Mouse (Mus musculus): ENCODE measurements around the gene Anpep. TPM values are rescaled to one million over a fixed set of nuclear protein-coding genes. Genes with fewer than 3 reads are reported as not detected.

Anpep gene
- polyA plus RNA-seq, 1 experiment from 2014 or later = 81.7 TPM

DNA sequence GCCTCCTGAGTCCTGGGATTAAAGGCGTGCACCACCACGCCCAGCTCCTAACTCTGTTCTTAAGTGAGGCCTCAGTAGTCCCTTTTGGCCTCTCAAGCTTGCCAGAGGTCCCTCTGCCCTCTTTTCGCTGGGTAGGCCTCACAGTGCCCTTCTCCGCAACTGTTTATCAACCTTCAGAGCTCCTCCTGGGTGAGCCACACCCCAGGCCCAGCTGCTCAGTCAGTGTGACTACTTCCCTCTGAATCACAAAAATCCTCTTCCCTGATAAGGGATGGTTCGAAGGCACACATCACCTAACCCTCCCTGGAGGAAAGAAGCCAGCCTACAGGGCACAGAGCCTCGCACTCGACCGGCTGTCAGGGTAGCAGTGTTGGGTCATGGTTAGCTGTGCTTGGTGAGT is 935 bp upstream of the Anpep start:
- Histone ChIP-seq H3K4me1 (peaks cover 25% of the 10 kb centered on the region), H3K9me3 (replicated peaks) (no peaks in the 10 kb centered on the region), H3K4me3 (replicated peaks) (no peak overlapping the region), H3K4me2 (no peak overlapping the region), H3K27ac (no peak overlapping the region), H3K36me3 (no peaks in the 10 kb centered on the region), H3K27me3 (no peaks in the 10 kb centered on the region), H3K9ac (no peak overlapping the region)
- WGBS = 85% methylated on average over 8 of the region's 8 CpGs
- ATAC-seq (replicated peaks; ENCODE audit: low FRiP score) = no peak

DNA sequence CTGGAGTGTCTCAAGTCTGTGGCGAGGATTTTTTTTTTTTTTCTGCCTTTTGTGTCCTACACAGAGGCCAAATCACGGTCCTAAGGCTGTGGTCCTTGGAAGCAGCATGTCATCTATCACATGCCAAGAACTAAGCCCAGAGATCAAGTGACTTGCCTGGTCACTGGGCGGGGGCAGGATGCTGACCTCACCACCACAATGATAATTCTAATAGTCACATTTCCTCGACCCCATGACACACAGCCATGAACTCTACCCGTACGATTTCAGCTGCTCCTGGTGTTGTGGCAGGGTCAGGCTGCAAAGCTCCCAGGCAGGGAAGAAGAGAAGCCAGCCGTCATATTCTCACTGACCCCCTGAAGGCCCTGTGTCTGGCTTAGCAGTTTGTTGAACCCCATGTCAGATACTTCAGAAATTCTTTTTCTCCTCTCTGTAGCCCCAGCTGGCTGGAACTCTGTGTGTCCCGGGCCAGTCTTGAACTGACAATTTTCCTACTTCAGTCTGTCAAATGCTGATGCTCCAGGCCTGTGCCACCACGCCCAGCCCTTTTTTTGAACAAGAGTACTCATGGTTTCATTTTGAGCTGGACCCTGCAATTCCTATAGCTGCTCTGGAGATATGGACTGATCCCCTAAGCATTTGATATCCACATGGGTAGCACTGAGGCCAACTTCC is 1.8 kb downstream of the Anpep start:
- no peak for ATAC-seq (replicated peaks; ENCODE audit: low FRiP score)

DNA sequence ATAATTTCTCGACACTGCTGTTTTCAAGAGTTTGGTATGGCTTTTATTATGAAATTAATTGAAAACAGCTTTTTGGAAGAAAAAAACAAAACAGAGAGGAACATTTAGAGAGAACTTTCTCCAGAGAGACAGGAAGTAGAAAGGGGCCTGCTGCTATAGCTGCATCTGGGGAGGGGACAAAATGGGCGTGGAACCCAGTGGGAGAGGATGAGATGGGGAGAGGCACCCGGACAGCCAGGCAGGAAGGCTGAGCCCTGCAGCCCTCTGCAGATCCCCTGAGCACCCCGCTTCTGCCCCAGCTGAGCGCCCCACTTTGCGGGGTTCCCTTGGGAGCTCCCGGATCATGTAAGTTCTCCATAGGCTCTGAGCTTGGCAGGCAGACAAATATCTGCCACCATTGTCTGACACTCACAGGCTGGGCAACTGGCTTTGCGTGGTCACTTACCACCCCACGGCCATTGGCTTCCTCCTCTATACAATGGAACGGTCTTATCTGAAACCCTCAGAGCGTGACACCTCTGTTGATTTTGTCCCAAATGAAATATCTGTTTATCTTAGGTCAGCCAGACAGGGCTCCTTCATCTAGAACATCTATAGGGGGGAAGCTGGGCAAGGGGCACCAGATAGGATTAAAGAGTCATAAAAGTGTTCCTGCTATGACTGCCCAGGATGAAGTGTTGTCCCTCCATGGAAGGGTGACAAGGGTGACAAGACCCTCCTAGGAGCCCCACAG is 2.5 kb downstream of the Anpep start:
- Histone ChIP-seq H3K9ac (no peak overlapping the region), H3K27me3 (no peaks in the 10 kb centered on the region), H3K36me3 (no peaks in the 10 kb centered on the region), H3K27ac (peak overlapping the region; percentile 33; the same call in 1 of the 2 replicates), H3K9me3 (replicated peaks) (no peaks in the 10 kb centered on the region), H3K4me3 (replicated peaks) (no peak overlapping the region), H3K4me1 (peaks cover 32% of the 10 kb centered on the region), H3K4me2 (0 out of 2 replicates have a peak overlapping the region, but pooled peaks have one; percentile 0)
- 50% methylated on average over 11 of the region's 11 CpGs for WGBS
- ATAC-seq (replicated peaks; ENCODE audit: low FRiP score) = no peak

More for the DNA sequence above, 1.8 kb downstream of the Anpep start:
- Histone ChIP-seq H3K9me3 (replicated peaks) (no peaks in the 10 kb centered on the region), H3K36me3 (no peaks in the 10 kb centered on the region), H3K27me3 (no peaks in the 10 kb centered on the region), H3K4me3 (replicated peaks) (no peak overlapping the region), H3K9ac (no peak overlapping the region), H3K4me2 (no peak overlapping the region), H3K27ac (0 out of 2 replicates have a peak overlapping the region, but pooled peaks have one; percentile 9), H3K4me1 (peaks cover 32% of the 10 kb centered on the region)
- WGBS = 40% methylated on average over 9 of the region's 9 CpGs

DNA sequence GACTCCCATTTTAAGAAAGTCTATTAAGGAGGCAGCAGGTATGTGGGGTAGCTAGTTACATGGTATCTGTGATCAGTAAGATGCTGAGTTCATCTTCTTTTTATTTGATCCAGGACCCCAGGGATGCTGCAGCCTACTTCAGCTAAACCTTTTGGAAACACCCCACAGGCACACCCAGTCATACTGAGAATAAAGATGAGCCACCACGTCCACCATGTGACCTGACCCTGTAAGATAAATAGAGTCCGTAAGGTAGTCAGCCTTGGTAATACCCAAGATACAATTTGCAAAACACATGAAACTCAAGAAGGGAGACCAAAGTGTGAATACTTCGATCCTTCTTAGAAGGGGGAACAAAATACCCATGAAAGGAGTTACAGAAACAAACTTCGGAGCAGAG is 4.6 kb downstream of the Anpep start:
- WGBS = 67% methylated on average over 4 of the region's 4 CpGs
- no peaks in the 10 kb centered on the region for H3K36me3 ChIP-seq
- H3K27ac ChIP-seq = no peak overlapping the region
- no peak overlapping the region for H3K4me2 ChIP-seq
- H3K4me1 ChIP-seq = peaks cover 32% of the 10 kb centered on the region
- H3K9me3 ChIP-seq (replicated peaks) = no peaks in the 10 kb centered on the region
- no peak overlapping the region for H3K4me3 ChIP-seq (replicated peaks)
- H3K27me3 ChIP-seq = no peaks in the 10 kb centered on the region
- H3K9ac ChIP-seq = no peak overlapping the region
- no peak for ATAC-seq (replicated peaks; ENCODE audit: low FRiP score)

DNA sequence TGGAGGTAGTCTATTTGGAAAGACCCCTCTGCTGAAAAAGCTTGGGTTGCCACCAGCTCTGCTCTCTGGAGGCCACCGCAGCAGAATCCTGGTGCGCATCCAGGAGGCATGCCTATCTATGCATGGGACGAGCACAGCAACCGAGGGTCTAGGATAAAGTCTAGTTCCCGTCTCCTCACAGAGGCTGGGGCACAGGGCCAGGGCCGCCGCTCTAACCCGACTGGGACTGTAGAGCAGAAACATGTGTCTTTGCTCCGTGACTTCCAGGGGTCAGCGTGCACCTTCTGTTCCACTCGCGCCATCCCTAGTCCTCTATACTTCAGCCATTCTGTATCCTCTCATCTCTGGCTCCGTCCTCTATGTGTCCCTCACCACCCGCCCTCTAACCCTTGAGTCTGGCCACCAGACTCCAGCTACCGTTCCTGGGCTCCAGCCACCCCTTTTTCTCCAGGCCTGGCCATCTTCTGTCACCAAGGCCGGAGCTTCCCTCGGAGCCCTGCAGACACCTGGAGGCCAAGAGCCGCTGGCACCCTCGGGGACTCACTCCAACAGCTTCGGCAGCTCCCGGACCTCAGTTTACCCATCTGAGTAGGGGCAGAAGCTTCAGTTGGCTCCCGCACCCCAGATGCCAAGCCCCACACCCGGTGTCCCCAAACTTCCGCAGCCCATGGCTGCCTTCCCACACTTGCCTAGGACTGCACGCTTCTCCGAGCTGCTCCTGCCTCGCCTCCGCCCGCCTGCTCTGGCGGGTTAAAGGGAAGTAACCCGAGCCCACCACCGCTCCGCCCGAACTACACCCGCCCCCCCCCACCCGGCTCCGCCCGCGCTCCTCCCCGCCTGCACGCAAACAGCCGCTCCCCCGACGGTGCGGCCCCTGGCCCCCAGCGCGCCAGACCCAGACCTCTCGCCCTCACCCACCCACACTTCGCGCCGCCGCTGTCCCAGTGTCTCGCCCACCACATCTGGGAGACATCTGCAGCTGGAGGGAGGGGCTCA is 13.1 kb downstream of the Anpep start:
- peak overlapping the region; percentile 55; the same call in 1 of the 2 replicates for H3K27ac ChIP-seq
- H3K27me3 ChIP-seq = peaks cover 8% of the 10 kb centered on the region; the same call in 1 of the 2 replicates
- ATAC-seq (replicated peaks; ENCODE audit: low FRiP score) = peak; percentile 89
- no peaks in the 10 kb centered on the region for H3K36me3 ChIP-seq
- no peaks in the 10 kb centered on the region for H3K9me3 ChIP-seq (replicated peaks)
- H3K9ac ChIP-seq = peak overlapping the region; percentile 19
- WGBS = 6% methylated on average over 53 of the region's 53 CpGs
- peaks cover 36% of the 10 kb centered on the region for H3K4me1 ChIP-seq
- H3K4me2 ChIP-seq = peak overlapping the region; percentile 62
- peak overlapping the region; percentile 43 for H3K4me3 ChIP-seq (replicated peaks)

DNA sequence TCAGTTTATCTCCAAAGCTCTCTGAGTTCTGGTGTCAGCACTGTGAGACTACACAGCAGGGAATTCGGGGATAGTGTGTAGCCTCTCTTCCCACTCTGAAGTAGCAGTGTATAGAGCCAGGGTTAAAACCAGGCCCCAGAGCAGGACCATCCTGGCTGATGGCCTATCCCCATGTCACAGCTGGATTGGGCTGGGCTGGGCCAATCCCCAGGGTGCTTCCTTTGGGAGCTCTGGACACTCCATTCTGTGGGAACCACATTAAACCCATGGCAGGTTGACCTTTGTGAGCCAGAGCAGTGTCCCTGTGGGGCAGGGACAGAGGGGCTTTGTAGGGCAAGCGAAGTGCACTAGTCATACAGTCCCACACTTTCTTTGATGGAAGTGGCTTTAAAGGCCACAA is 14.5 kb downstream of the Anpep start:
- H3K9ac ChIP-seq = no peak overlapping the region
- WGBS = 84% methylated on average over 2 of the region's 2 CpGs

DNA sequence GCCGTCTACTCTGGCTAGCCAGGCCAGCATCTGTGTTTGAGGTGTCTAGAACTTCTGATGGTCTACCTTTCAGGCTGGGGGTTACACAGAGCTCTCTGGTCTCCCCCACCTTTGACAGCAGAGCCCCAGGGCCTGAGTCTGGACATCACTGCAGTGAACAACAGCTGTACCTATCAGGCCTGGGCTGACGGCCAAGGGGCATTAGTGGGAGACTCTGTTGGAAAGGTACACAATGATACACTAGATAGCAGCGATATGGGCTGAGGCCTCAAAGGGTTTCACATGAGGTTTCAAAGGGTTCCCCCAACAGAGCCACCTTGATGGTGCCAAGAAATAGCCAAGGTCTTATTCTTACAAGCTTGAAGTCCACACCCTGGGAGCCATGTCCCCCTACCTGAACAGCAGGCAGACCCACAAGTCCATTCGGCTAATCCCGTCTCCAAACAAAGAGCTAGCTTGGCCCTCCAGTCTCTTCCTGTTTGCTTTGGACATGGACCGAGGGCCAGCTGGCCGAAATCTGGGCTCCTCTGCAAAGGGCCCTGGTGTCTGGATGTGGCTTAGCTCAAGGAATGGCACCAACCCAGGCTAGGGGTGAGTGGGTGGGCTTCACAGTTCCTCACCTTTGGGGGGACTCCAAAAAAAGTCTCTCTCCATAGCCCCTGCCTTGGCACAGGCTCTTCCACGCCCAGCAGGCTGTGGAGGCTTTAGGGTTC is 16.6 kb downstream of the Anpep start:
- Histone ChIP-seq H3K4me1 (peaks cover 43% of the 10 kb centered on the region), H3K27me3 (peaks cover 5% of the 10 kb centered on the region; the same call in 1 of the 2 replicates), H3K9ac (no peak overlapping the region), H3K36me3 (peaks cover 3% of the 10 kb centered on the region; the same call in 1 of the 2 replicates), H3K9me3 (replicated peaks) (no peaks in the 10 kb centered on the region), H3K4me2 (no peak overlapping the region), H3K27ac (no peak overlapping the region; the same call in 1 of the 2 replicates), H3K4me3 (replicated peaks) (no peak overlapping the region)
- no peak for ATAC-seq (replicated peaks; ENCODE audit: low FRiP score)
- 66% methylated on average over 8 of the region's 8 CpGs for WGBS

More for the DNA sequence above, 14.5 kb downstream of the Anpep start:
- no peak for ATAC-seq (replicated peaks; ENCODE audit: low FRiP score)
- Histone ChIP-seq H3K9me3 (replicated peaks) (no peaks in the 10 kb centered on the region), H3K27me3 (peaks cover 8% of the 10 kb centered on the region; the same call in 1 of the 2 replicates), H3K4me1 (peaks cover 44% of the 10 kb centered on the region), H3K27ac (no peak overlapping the region), H3K4me2 (peak overlapping the region; percentile 62), H3K4me3 (replicated peaks) (no peak overlapping the region), H3K36me3 (no peaks in the 10 kb centered on the region)

DNA sequence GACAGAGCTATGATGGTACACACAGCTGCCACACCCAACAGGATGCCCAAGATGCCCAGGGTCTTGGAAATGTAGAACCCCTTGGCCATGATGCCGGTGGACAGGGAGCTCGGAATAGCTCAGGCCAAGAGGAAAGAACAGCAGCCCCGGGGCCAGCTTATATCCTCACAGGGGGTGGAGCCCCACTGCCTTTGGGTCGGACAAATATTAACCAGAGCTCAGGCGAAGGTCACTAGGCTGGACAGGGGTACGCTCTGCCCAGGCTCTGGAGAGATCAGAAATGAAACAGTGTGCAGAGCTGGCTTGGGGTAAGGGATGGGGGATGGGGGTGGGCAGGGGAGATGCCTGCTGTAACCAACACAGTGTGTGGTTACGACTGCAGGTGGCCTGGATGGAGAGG is 18.7 kb downstream of the Anpep start:
- H3K36me3 ChIP-seq = peaks cover 7% of the 10 kb centered on the region
- H3K27ac ChIP-seq = peak overlapping the region; percentile 71
- no peaks in the 10 kb centered on the region for H3K9me3 ChIP-seq (replicated peaks)
- H3K4me3 ChIP-seq (replicated peaks) = no peak overlapping the region
- WGBS = 62% methylated on average over 7 of the region's 7 CpGs
- ATAC-seq (replicated peaks; ENCODE audit: low FRiP score) = peak; percentile 86
- peaks cover 33% of the 10 kb centered on the region for H3K4me1 ChIP-seq
- H3K4me2 ChIP-seq = peak overlapping the region; percentile 32; the same call in 1 of the 2 replicates
- H3K9ac ChIP-seq = no peak overlapping the region
- H3K27me3 ChIP-seq = no peaks in the 10 kb centered on the region

DNA sequence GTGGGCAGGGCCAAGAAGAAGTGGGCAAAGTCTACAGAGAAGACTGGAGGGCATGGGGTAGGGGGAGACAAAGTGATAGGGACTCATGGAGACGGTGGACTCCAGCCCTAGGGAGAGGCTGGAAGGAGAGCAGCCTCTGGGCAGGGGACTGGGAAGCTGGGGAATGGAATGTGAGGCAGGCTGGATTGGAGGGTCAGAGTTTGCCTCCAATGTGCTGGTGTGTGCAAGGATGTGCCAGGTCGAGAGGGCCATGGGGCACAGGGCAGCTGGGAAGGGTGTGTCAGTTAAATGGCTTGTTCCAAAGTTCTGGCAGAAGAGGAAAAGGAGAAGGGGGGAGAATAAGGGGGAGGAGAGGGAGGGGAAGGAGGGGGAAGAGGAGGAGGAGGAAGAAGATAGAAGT is 23.6 kb downstream of the Anpep start:
- peaks cover 18% of the 10 kb centered on the region for H3K36me3 ChIP-seq
- no peak overlapping the region for H3K4me2 ChIP-seq
- H3K9me3 ChIP-seq (replicated peaks) = no peaks in the 10 kb centered on the region
- H3K4me1 ChIP-seq = peaks cover 3% of the 10 kb centered on the region
- no peaks in the 10 kb centered on the region for H3K27me3 ChIP-seq
- H3K9ac ChIP-seq = no peak overlapping the region
- H3K27ac ChIP-seq = no peak overlapping the region
- WGBS = 64% methylated on average over 2 of the region's 2 CpGs
- peak; percentile 22; the same call in 1 of the 2 replicates for ATAC-seq (replicated peaks; ENCODE audit: low FRiP score)
- H3K4me3 ChIP-seq (replicated peaks) = no peak overlapping the region

DNA sequence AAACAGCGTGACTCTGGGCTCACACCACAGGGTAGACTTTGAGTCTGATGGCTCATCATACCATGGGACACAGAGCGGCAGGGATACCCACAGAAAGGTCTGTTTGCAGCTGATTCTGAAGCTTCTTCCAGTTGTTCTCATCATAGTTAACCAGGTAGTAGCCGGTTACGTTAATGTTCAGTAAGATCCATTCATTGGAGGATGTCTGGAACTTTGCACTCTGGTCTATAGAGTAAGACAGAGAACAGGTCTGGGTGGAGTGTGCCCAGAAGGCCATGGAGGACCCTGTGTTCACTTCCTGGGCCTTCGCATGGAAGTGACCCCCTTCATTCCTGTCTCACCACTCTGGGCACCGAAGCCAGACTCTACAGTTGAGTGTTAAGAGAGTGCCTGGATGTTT is 25.7 kb downstream of the Anpep start:
- Histone ChIP-seq H3K4me1 (peaks cover 8% of the 10 kb centered on the region), H3K27me3 (no peaks in the 10 kb centered on the region), H3K9ac (no peak overlapping the region), H3K9me3 (replicated peaks) (no peaks in the 10 kb centered on the region), H3K4me2 (no peak overlapping the region), H3K27ac (no peak overlapping the region), H3K36me3 (peaks cover 14% of the 10 kb centered on the region), H3K4me3 (replicated peaks) (no peak overlapping the region)
- ATAC-seq (replicated peaks; ENCODE audit: low FRiP score) = no peak
- 94% methylated on average over 6 of the region's 6 CpGs for WGBS

DNA sequence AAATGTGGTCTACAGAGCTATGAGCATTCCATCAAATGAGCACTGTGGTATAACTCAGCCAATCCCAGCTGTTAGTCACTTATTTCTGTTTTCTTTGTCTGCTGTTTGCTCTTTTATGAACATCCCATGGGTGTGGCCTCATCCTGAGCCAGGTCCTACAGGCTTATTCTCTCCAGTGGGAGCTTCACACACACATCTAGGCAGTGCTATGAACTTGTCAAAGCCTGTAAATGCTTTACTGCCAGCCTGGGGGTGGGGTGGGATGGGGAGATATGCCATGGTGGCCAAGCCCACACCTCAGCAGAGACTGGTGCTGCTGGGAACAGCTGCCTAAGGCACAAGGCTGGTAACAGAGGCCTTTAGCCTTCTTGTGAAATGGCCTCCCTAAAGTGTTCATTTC is 27.9 kb downstream of the Anpep start:
- Histone ChIP-seq H3K4me3 (replicated peaks) (no peak overlapping the region), H3K27ac (no peak overlapping the region), H3K9me3 (replicated peaks) (no peaks in the 10 kb centered on the region), H3K36me3 (peaks cover 11% of the 10 kb centered on the region), H3K27me3 (no peaks in the 10 kb centered on the region), H3K4me2 (no peak overlapping the region), H3K9ac (no peak overlapping the region), H3K4me1 (peaks cover 8% of the 10 kb centered on the region)
- ATAC-seq (replicated peaks; ENCODE audit: low FRiP score) = no peak
